Mouse (Mus musculus) midbrain, postnatal 0 days (tissue): ENCODE data around the gene Lrrc15. TPM values are rescaled to one million over a fixed set of nuclear protein-coding genes. Genes with fewer than 3 reads are reported as not detected.

ENCODE experiments used
- ATAC-seq: fragments of 200-750 bp; cut with Nextera tagmentation; 2 replicates; pipeline ENCODE4 v1.8.0; 2017; ENCODE audit warnings: moderate number of reproducible peaks, mild to moderate bottlenecking, moderate TSS enrichment, moderate library complexity; ENCODE audit not compliant: low FRiP score
- DNase-seq: peaks from one replicate; pipeline ENCODE4 v3.0.0-alpha.2; 2015; ENCODE audit warnings: low spot score
- H3K27ac ChIP-seq: fragments of 300-500 bp; sonication (generic); 2 replicates; pipeline ENCODE4 v1.5.1; 2014; ENCODE audit warnings: low read depth, mild to moderate bottlenecking, low read length, mixed read lengths
- H3K27me3 ChIP-seq: fragments of 300-500 bp; sonication (generic); 2 replicates; pipeline ENCODE4 v1.6.1; 2014; ENCODE audit warnings: low read length, control low read depth, mixed read lengths; ENCODE audit not compliant: insufficient read depth
- H3K36me3 ChIP-seq: fragments of 300-500 bp; sonication (generic); 2 replicates; pipeline ENCODE4 v1.6.1; 2014; ENCODE audit warnings: low read length, control low read depth, mixed read lengths; ENCODE audit not compliant: insufficient read depth
- H3K4me1 ChIP-seq: fragments of 300-500 bp; sonication (generic); 2 replicates; pipeline ENCODE4 v1.6.1; 2014; ENCODE audit warnings: mild to moderate bottlenecking, control low read depth, antibody characterized with exemption, low read length, mixed read lengths; ENCODE audit not compliant: insufficient read depth
- H3K4me2 ChIP-seq: fragments of 300-500 bp; sonication (generic); 2 replicates; pipeline ENCODE4 v1.6.1; 2014; ENCODE audit warnings: low read depth, mild to moderate bottlenecking, low read length, mixed read lengths; ENCODE audit not compliant: poor library complexity, severe bottlenecking
- H3K4me3 ChIP-seq: fragments of 300-500 bp; sonication (generic); 2 replicates; pipeline ENCODE4 v1.5.1; 2014; ENCODE audit warnings: low read depth, mild to moderate bottlenecking, low read length, moderate library complexity
- H3K9ac ChIP-seq: fragments of 300-500 bp; sonication (generic); replicated peaks from 2 replicates; pipeline ENCODE4 v1.6.1; 2014; ENCODE audit warnings: mild to moderate bottlenecking, low read length, moderate library complexity, mixed read lengths; ENCODE audit not compliant: poor library complexity, severe bottlenecking
- H3K9me3 ChIP-seq: fragments of 300-500 bp; sonication (generic); 2 replicates; pipeline ENCODE4 v1.6.1; 2016; ENCODE audit warnings: low read length, control low read depth
- CTCF ChIP-seq: IDR thresholded peaks from 2 replicates; pipeline ENCODE4 v1.5.1; 2016; ENCODE audit warnings: antibody characterized with exemption, mild to moderate bottlenecking
- WGBS: fragments of 180-500 bp; shearing (Covaris S2); extraction: QIAGEN DNeasy Blood & Tissue Kit; methylation state at CpG from one replicate; pipeline ENCODE4 v1.1.7; 2014; 5-methylcytosine and 5-hydroxymethylcytosine counted together
- polyA plus RNA-seq: library from polyadenylated mRNA; unstranded; fragments of >200 nt; fragmentation: Nextera tagmentation; extraction: Ambion mirVana; gene quantifications from 2 replicates; pipeline ENCODE4 v1.2.1, GENCODE M21; 2015
- total RNA-seq: library from RNA; depleted of rRNA; stranded (reverse); fragments of >200 nt; gene quantifications from 2 replicates; pipeline ENCODE4 v1.2.3, GENCODE M21; 2014; rRNA removed

Gene Lrrc15
- total and polyA plus RNA-seq, 2 experiments from 2014 or later, result 0.11 to 0.60 TPM

GRCm38 (mm10) chr16:30231882-30232604 is 51.0 kb downstream of the Lrrc15 start:
- 28% methylated on average over 13 of the region's 13 CpGs for WGBS
- ATAC-seq (no peak), DNase-seq (no peak)
- peaks cover 24% of the 10 kb centered on the region for H3K27me3 ChIP-seq
- H3K9ac ChIP-seq, result no peak overlapping the region
- no peaks in the 10 kb centered on the region for H3K36me3 ChIP-seq
- no peak overlapping the region for H3K27ac ChIP-seq
- no peak overlapping the region for H3K4me2 ChIP-seq
- no peak overlapping the region for H3K4me3 ChIP-seq
- no peaks in the 10 kb centered on the region for H3K9me3 ChIP-seq
- H3K4me1 ChIP-seq, result 0 out of 2 replicates have a peak, but pooled peaks cover 4% of the 10 kb centered on the region
- TF ChIP-seq CTCF, result no peak

- ATAC-seq (no peak), DNase-seq (no peak)
- no peak overlapping the region for H3K27ac ChIP-seq
- no peaks in the 10 kb centered on the region for H3K4me1 ChIP-seq
- no peak overlapping the region for H3K9ac ChIP-seq
- H3K4me3 ChIP-seq, result no peak overlapping the region
- TF ChIP-seq CTCF, result no peak
- 63% methylated on average over 7 of the region's 7 CpGs for WGBS
- H3K27me3 ChIP-seq, result peaks cover 7% of the 10 kb centered on the region
- H3K4me2 ChIP-seq, result no peak overlapping the region
- H3K9me3 ChIP-seq, result no peaks in the 10 kb centered on the region
- no peaks in the 10 kb centered on the region for H3K36me3 ChIP-seq
These were observed 55.7 kb downstream of the Lrrc15 start for GRCm38 (mm10) chr16:30227352-30227751.

GRCm38 (mm10) chr16:30221161-30221782 is 61.8 kb downstream of the Lrrc15 start:
- no peak overlapping the region for H3K4me3 ChIP-seq
- H3K36me3 ChIP-seq, result no peaks in the 10 kb centered on the region
- no peak overlapping the region for H3K27ac ChIP-seq
- DNase-seq (no peak), ATAC-seq (no peak)
- WGBS, result 92% methylated on average over 13 of the region's 13 CpGs
- no peak overlapping the region for H3K4me2 ChIP-seq
- no peaks in the 10 kb centered on the region for H3K9me3 ChIP-seq
- H3K9ac ChIP-seq, result no peak overlapping the region
- no peaks in the 10 kb centered on the region for H3K4me1 ChIP-seq
- peaks cover 8% of the 10 kb centered on the region; the same call in 1 of the 2 replicates for H3K27me3 ChIP-seq
- no peak for TF ChIP-seq CTCF

Other genes starting within 250 kb of the Lrrc15 start
- 10.2 and 10.3 TPM in 2 replicates for gene Hes1, start 218.9 kb downstream of the Lrrc15 start, total RNA-seq
- 9.2 and 13.0 TPM in 2 replicates for gene Hes1, start 218.9 kb downstream of the Lrrc15 start, polyA plus RNA-seq
- not detected in 2 replicates for gene Cpn2, start 15.8 kb downstream of the Lrrc15 start, total RNA-seq
- gene Cpn2, start 15.8 kb downstream of the Lrrc15 start, polyA plus RNA-seq, result not detected in 2 replicates
- gene Gp5, start 27.5 kb upstream of the Lrrc15 start, total RNA-seq, result 2.1 and 2.6 TPM in 2 replicates
- 0.75 and 0.78 TPM in 2 replicates for gene Gp5, start 27.5 kb upstream of the Lrrc15 start, polyA plus RNA-seq
- 34.1 and 40.4 TPM in 2 replicates for gene Atp13a3, start 122.7 kb upstream of the Lrrc15 start, total RNA-seq
- 4.9 and 7.2 TPM in 2 replicates for gene Atp13a3, start 122.7 kb upstream of the Lrrc15 start, polyA plus RNA-seq